Mouse (Mus musculus): ENCODE results near the gene Anp32b.

Anp32b gene

GRCm38 (mm10) chr4:46450519-46451131 lies at the start of gene Anp32b:
Gene Anp32b (plus strand): TSS chr4:46450902.
- in situ Hi-C loops (cut with MboI, MseI), result no loop called here

GRCm38 (mm10) chr4:46404042-46404795 lies 46.5 kb upstream of the Anp32b start:
- in situ Hi-C loops (cut with MboI, MseI), result no loop called here

- in situ Hi-C loops (cut with MboI, MseI), result no loop called here
Measured at GRCm38 (mm10) chr4:46406966-46407703, 43.6 kb upstream of the Anp32b start.

DNA sequence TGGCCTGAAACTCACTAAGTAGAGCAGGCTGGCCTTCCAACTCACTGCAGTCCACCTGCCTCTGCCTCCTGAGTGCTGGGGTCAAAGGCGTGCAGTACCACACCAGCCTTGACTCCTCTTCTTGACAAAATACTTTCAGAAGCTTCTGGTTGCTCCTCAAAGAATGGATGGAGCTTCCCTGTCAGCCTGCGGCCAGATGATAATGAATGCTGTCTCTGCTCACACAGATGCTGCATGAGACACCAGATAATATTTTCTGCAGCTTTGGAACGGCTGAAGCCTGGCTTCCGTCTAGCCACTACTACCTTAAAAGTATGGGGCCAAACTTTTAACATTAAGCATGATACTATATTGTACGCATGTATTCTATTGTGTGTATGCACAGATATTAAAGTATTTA lies 40.0 kb upstream of the Anp32b start:
- in situ Hi-C loops (cut with MboI, MseI), result no loop called here

DNA sequence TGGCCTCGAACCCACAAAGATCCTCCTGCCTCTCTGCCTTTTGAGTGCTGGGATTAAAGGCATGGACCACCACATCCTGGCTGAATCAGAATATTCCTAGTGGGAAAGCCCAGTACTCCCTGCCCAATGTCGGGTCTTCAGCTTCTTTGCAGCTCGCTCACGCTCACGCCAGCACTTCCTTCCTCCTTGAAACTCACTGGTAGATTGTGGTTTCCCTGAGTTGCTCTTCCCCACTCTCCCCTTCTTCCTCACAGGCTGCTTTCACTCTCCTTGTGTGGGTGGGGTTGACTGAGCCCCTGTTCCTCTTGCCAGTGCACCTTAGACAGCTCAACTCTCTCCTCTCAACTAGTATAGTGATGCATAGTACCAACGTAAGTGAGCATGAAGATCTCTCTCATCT lies 39.2 kb upstream of the Anp32b start:
- in situ Hi-C loops (cut with MboI, MseI), result no loop called here

GRCm38 (mm10) chr4:46412113-46412512 lies 38.6 kb upstream of the Anp32b start:
- in situ Hi-C loops (cut with MboI, MseI), result no loop called here

DNA sequence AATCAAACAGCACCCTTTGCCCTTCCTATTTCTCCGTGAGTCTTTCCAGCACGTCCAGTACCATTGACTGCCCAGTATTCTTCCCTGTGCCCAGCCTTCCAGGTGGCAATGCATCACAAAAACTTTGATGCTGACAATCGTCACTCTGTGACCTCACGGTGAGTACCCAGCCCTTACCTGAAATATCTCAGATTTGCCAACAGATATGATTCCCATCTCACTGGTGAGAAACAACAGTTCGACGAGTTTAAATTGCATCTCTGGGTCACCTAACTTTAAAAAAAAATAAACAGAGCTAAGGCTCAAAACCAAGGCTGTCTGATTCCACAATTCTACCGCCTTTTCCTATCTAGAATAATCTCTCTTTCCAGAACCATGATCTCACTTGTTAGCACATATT lies 37.3 kb upstream of the Anp32b start, which contains the start of gene Hemgn:
TSS of gene Hemgn (minus strand) at position 101 of the 400 bp plus-strand sequence.
- in situ Hi-C loops (cut with MboI, MseI), result no loop called here

GRCm38 (mm10) chr4:46417491-46417890 lies 33.2 kb upstream of the Anp32b start:
- in situ Hi-C loops (cut with MboI, MseI), result no loop called here

- in situ Hi-C loops (cut with MboI, MseI), result no loop called here
Measured at GRCm38 (mm10) chr4:46418851-46419250, 31.9 kb upstream of the Anp32b start.

- in situ Hi-C loops (cut with MboI, MseI), result no loop called here
Measured at GRCm38 (mm10) chr4:46422625-46423024, 28.1 kb upstream of the Anp32b start.

GRCm38 (mm10) chr4:46428903-46429499 lies 21.7 kb upstream of the Anp32b start:
- in situ Hi-C loops (cut with MboI, MseI), result no loop called here

DNA sequence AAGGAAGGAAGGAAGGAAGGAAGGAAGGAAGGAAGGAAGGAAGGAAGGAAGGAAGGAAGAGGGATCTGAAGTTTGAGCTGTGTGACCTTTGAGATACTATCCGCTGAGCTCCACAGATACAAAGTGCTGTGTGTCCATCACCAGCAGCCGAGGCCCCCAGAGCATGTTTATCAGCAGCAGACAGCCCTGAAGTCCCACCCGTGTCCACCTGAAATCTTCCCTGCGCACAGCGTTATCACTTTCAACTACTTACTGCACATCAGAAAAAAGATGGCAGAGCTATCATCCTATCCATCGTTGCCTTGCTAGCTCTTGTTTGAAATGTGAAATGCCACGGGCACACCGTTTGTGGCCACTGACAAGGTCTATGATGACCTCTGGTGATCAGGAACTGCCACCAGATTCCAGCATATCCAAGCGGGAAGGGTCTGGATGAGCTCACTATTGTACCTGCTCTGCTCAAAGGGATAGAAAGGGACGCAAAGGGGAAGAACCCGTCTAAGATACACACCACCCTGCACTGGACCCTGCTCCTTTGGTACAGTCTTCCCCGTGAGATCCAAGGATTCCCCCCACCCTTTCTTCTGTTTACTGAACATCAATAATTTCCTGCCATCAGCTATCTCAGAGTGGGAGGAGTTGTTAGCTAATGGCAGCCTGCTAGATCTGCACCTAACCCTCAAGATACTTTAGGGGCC lies 18.2 kb upstream of the Anp32b start:
- in situ Hi-C loops (cut with MboI, MseI), result no loop called here

GRCm38 (mm10) chr4:46442501-46442900 lies 8.2 kb upstream of the Anp32b start:
- in situ Hi-C loops (cut with MboI, MseI), result no loop called here

DNA sequence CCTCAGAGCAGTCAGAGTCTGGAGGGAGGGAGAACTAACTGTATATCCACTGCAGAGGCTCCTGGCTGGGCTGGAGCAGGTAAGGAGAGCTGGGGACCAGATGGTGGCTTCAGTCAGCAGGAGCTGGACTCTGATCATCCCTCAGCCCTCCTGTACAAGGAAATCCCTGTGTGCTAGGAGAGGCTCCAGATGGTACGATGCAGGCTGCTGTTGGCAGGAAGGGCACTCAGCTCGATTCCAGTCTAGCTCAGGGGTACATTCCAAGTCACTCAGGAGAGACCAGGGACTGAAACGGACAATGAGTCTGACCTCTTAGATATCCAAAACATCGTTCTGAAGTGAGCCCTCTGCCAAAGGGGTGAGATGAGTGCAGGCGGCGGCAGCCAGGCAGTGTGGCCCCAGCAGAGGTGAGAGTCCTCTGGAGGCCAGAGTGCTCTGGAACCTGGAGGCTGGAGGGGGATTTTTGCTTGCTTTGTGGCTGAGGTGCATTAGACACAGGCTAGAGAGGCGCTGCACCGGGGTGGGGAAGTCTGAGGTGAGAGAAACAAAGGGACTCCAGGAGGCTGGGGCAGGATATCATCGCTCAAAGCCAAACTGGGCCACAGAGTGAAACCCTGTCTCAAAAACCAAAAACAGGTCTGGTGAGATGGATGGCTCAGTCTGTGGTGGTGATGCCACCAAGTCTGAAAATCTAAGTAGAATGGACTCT lies 5.3 kb upstream of the Anp32b start:
- in situ Hi-C loops (cut with MboI, MseI), result loop anchor here (5.0 kb wide), 1 partner anchor 63 kb away; no protein-coding TSS in a partner anchor

GRCm38 (mm10) chr4:46447461-46447860 lies 3.2 kb upstream of the Anp32b start:
- in situ Hi-C loops (cut with MboI, MseI), result loop anchor here (5.0 kb wide), 1 partner anchor 65 kb away; no protein-coding TSS in a partner anchor

DNA sequence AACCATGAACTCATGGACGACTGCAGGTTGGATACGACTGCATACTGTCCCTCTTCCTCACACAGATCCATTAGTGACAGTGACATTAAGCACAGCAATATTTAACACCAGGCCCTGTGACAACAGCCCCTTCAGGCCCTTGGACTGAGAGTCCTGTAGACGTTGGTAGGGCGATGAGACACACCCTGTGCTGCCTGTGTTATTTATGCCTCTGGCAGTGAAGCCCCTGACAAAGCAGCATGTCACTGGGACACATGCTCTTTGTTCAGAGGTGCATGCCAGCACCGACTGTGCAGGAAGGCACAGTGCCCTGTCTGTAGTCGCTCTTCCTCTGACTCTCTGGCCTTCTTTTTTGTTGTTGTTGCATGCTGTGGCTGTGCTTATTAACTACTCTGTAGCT lies 1.8 kb upstream of the Anp32b start:
- in situ Hi-C loops (cut with MboI, MseI), result loop anchor here (5.0 kb wide), 1 partner anchor 67 kb away; no protein-coding TSS in a partner anchor

- in situ Hi-C loops (cut with MboI, MseI), result no loop called here
Measured at GRCm38 (mm10) chr4:46450020-46450518, 633 bp upstream of the Anp32b start.

- in situ Hi-C loops (cut with MboI, MseI), result no loop called here
Measured at GRCm38 (mm10) chr4:46451240-46451757, 597 bp downstream of the Anp32b start.

DNA sequence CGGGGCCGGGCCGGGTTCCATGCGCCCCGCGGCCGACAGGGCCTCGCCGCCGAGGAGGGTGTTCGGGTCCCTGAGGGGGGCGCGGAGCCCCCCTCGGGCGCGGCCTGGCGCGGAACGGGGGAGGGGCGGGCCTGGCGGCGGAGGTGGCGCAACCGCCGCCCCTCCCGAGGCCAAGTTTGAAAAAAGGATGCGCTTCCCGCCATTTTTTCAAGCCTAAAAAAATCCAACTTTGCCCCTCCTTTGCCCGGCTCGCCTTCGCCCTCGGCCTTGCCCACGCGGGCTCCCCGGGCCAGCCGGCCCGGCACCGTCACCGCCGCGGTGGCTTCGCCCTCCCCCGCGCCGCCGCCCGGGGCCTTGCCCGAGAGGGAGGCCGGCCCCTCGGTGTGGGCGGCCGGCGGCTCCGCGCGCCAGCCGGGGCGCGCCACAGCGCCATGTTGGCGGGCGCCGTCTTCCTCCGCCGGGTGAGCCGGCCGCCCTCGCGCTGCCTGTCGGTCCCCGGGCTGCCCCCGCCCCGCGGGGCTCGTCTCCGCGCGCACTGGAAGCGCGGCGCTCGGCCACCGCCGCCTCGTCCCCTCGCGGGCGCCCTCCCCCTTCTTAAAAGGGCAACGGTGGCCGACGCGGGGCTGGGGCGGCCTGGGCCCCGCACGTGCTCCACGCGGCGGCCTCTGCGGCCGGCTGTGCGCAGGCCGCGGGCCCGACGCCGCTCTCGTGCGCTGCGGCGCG lies 1.2 kb downstream of the Anp32b start:
- in situ Hi-C loops (cut with MboI, MseI), result no loop called here

DNA sequence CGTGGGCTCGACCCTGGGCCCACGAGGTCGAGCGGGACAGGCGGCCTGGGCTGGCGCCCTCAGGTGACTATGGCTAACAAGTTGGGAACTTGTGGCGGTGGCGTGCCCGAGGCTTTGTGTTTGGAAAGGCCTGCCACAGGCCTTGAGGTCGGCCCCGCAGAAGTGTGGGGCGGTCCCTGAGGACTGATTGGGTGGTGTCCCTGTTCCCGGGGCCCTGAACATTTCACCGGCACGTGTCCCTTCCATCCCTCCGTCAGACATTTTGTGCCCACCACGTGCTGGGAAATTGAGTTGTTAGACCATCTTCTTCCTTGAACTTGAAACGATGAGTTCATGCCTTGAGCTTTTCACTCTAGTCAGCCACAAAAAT lies 1.8 kb downstream of the Anp32b start:
- in situ Hi-C loops (cut with MboI, MseI), result no loop called here
